Mouse (Mus musculus) left cerebral cortex, adult 6 months (tissue): ENCODE results near the gene Nifk. TPM values are rescaled to one million over a fixed set of nuclear protein-coding genes. Genes with fewer than 3 reads are reported as not detected.

Source experiments
- long read RNA-seq, 2 experiments: library from polyadenylated mRNA; unstranded; transcript quantifications; one replicate each; pipeline ENCODE4 v2.0.0; 2019 to 2020
- polyA plus RNA-seq: library from polyadenylated mRNA; unstranded; fragments of <200 nt; fragmentation: Nextera tagmentation; gene quantifications from 2 replicates; pipeline ENCODE4 v1.2.3, GENCODE M21; 2021

The Nifk gene
- 26.1 and 28.8 TPM in 2 replicates for polyA plus RNA-seq
- long read RNA-seq, experiment 1, transcript Nifk-201 (7 exons, 1,889 nt) = major isoform, 144 of 151 reads
- long read RNA-seq, experiment 1, partial matches to known transcripts = 5 of 151 reads
- long read RNA-seq, experiment 1, other reads (novel, unspliced or antisense) = 1 of 151 reads
- long read RNA-seq, experiment 2, transcript Nifk-201 (7 exons, 1,889 nt) = major isoform, 32 of 37 reads
- long read RNA-seq, experiment 2, partial matches to known transcripts = 2 of 37 reads
- long read RNA-seq, experiment 2, other reads (novel, unspliced or antisense) = 3 of 37 reads

GRCm38 (mm10) chr1:118321661-118322201 lies at the start of gene Nifk:
Nifk (plus strand) TSS chr1:118321839.

GRCm38 (mm10) chr1:118311622-118312326 lies 9.9 kb upstream of the Nifk start, which contains the start of gene Tsn:
Tsn (minus strand) TSS chr1:118311739.

Other genes starting within 250 kb of the Nifk start
- gene Gm29106, start 145.3 kb upstream of the Nifk start, polyA plus RNA-seq = 0.04 TPM in 1 of 2 replicates, not detected in the other
- 150 and 192 TPM in 2 replicates for gene Tsn, start 10.1 kb upstream of the Nifk start, polyA plus RNA-seq
- 27.5 and 33.3 TPM in 2 replicates for gene Clasp1, start 67.2 kb downstream of the Nifk start, polyA plus RNA-seq